In genomic region chr9:102625983-102626838, GRCm38 (mm10) we compare ENCODE assay signal across 8 mouse cellular contexts. TPM values are rescaled to one million over a fixed set of nuclear protein-coding genes. Genes with fewer than 3 reads are reported as not detected.
DNase-seq lines count a peak whose midpoint lies in the region; ATAC-seq lines count a peak whose summit lies in the region.

Gene Anapc13, plus strand, starts transcription at chr9:102626296.
Gene Cep63, minus strand, starts transcription at chr9:102626534.

- under 1% methylated on average over 54 of the region's 84 CpGs for WGBS in hindbrain, embryonic 11.5 days

- no peaks in the 10 kb centered on the region for H3K36me3 ChIP-seq in hindbrain, embryonic 11.5 days (ENCODE audit: control insufficient read depth, insufficient read depth, low read length)

- peak within 1 kb of the TSS; percentile 96 for H3K27ac ChIP-seq in hindbrain, embryonic 11.5 days (ENCODE audit: low read depth, low read length)

- H3K4me2 ChIP-seq in hindbrain, embryonic 11.5 days (replicated peaks; ENCODE audit: low read depth, low read length) = peak within 1 kb of the TSS; percentile 81

- H3K9ac ChIP-seq in hindbrain, embryonic 11.5 days (ENCODE audit: low read depth, low read length) = peak within 1 kb of the TSS; percentile 99

- no peaks in the 10 kb centered on the region for H3K27me3 ChIP-seq in hindbrain, embryonic 11.5 days (ENCODE audit: control insufficient read depth, insufficient read depth, low read length)

- peak; percentile 97 for DNase-seq in MN1 (ENCODE audit: low spot score)
- DNase-seq in cerebellum, adult 9-10 months = peak; percentile 98
- peak; percentile 99 for DNase-seq in hindbrain, embryonic 11.5 days (ENCODE audit: low spot score)
- DNase-seq in layer of hippocampus, postnatal 10 days (ENCODE audit: low spot score in 2 of 2) = peak; percentile 99 to 100
- peak; percentile 99 for DNase-seq in lung, postnatal 10 days
- peak; percentile 98 for DNase-seq in ovary, postnatal 36 days (ENCODE audit: low spot score)
- DNase-seq in thymus, postnatal 25 days = peak; percentile 98

- no peaks in the 10 kb centered on the region for H3K9me3 ChIP-seq in hindbrain, embryonic 11.5 days (ENCODE audit: control insufficient read depth, low read length)

- ATAC-seq in frontal cortex, adult (ENCODE audit: low TSS enrichment) = peak; percentile 88
- ATAC-seq in hindbrain, embryonic 11.5 days (ENCODE audit: low FRiP score) = peak; percentile 96

- peaks cover 3% of the 10 kb centered on the region; the same call in 1 of the 2 replicates for H3K4me1 ChIP-seq in hindbrain, embryonic 11.5 days (replicated peaks; ENCODE audit: control insufficient read depth, insufficient read depth, low read length)

- H3K4me3 ChIP-seq in hindbrain, embryonic 11.5 days (ENCODE audit: low read depth, low read length) = peak within 1 kb of the TSS; percentile 85

RNA-seq across cellular contexts. Expression of gene Anapc13, which starts in this region (rescaled TPM):
- polyA plus RNA-seq in hindbrain, embryonic 11.5 days (2014; fragmentation: Nextera tagmentation; extraction: Ambion mirVana) = 160 and 165 TPM in 2 replicates
- 100 to 1,000 TPM in 1 of 2 experiments, 10 to 100 TPM in 1; 87.9 to 107 TPM for total RNA-seq in layer of hippocampus, postnatal 10 days (2021)

RNA-seq across cellular contexts. Expression of gene Cep63, which starts in this region (rescaled TPM):
- polyA plus RNA-seq in hindbrain, embryonic 11.5 days (2014; fragmentation: Nextera tagmentation; extraction: Ambion mirVana) = 55.7 and 57.1 TPM in 2 replicates
- total RNA-seq in layer of hippocampus, postnatal 10 days (2021) = 10 to 100 TPM; 28.5 to 30.2 TPM

Comparison
In these comparisons a context has a peak if more than half of its experiments do, and no peak if none do; other contexts are left out.
1. Peak in every context shown above with its lines: DNase-seq, ATAC-seq, H3K4me3 ChIP-seq and H3K27ac ChIP-seq.